Mouse (Mus musculus) embryonic facial prominence, embryonic 12.5 days (tissue): Measurements from ENCODE around the gene Ccdc160. TPM values are rescaled to one million over a fixed set of nuclear protein-coding genes. Genes with fewer than 3 reads are reported as not detected.

Experiments used
- ATAC-seq: fragments of 200-750 bp; cut with Nextera tagmentation; 2 replicates; pipeline ENCODE4 v1.8.0; 2017; ENCODE audit not compliant: insufficient number of reproducible peaks, insufficient read depth, low FRiP score, low TSS enrichment
- H3K27ac ChIP-seq: fragments of 300-500 bp; sonication (generic); 2 replicates; pipeline ENCODE4 v1.5.1; 2016; ENCODE audit warnings: mild to moderate bottlenecking
- H3K27me3 ChIP-seq: fragments of 300-500 bp; sonication (generic); 2 replicates; pipeline ENCODE4 v1.6.1; 2016; ENCODE audit warnings: mild to moderate bottlenecking, moderate library complexity
- H3K36me3 ChIP-seq: fragments of 300-500 bp; sonication (generic); 2 replicates; pipeline ENCODE4 v1.6.1; 2016; ENCODE audit warnings: mild to moderate bottlenecking
- H3K4me1 ChIP-seq: fragments of 300-500 bp; sonication (generic); 2 replicates; pipeline ENCODE4 v1.6.1; 2016
- H3K4me2 ChIP-seq: fragments of 300-500 bp; sonication (generic); replicated peaks from 2 replicates; pipeline ENCODE4 v1.6.1; 2016; ENCODE audit warnings: mild to moderate bottlenecking, moderate library complexity
- H3K4me3 ChIP-seq: fragments of 300-500 bp; sonication (generic); 2 replicates; pipeline ENCODE4 v1.5.1; 2016; ENCODE audit warnings: mild to moderate bottlenecking
- H3K9ac ChIP-seq: fragments of 300-500 bp; sonication (generic); 2 replicates; pipeline ENCODE4 v1.6.1; 2016; ENCODE audit warnings: mild to moderate bottlenecking, moderate library complexity
- H3K9me3 ChIP-seq: fragments of 300-500 bp; sonication (generic); 2 replicates; pipeline ENCODE4 v1.6.1; 2016; ENCODE audit warnings: mild to moderate bottlenecking, moderate library complexity
- WGBS: fragments of 180-500 bp; shearing (Covaris S2); methylation state at CpG from one replicate; pipeline ENCODE4 v1.1.7; 2016; 5-methylcytosine and 5-hydroxymethylcytosine counted together
- polyA plus RNA-seq: library from polyadenylated mRNA; unstranded; fragments of >200 nt; fragmentation: Nextera tagmentation; extraction: Ambion mirVana; gene quantifications from 2 replicates; pipeline ENCODE4 v1.2.1, GENCODE M21; 2016

Ccdc160 gene
- polyA plus RNA-seq, 1 experiment from 2014 or later: 1.7 TPM

- no peak for ATAC-seq
- Histone ChIP-seq H3K27me3 (no peaks in the 10 kb centered on the region), H3K4me3 (no peak overlapping the region), H3K9ac (no peak overlapping the region), H3K9me3 (no peaks in the 10 kb centered on the region), H3K4me1 (no peaks in the 10 kb centered on the region), H3K27ac (no peak overlapping the region), H3K36me3 (no peaks in the 10 kb centered on the region), H3K4me2 (no peak overlapping the region)
- WGBS: 60% methylated on average over 3 of the region's 3 CpGs
Observed at GRCm38 (mm10) chrX:52775973-52776372, 15.0 kb upstream of the Ccdc160 start.

DNA sequence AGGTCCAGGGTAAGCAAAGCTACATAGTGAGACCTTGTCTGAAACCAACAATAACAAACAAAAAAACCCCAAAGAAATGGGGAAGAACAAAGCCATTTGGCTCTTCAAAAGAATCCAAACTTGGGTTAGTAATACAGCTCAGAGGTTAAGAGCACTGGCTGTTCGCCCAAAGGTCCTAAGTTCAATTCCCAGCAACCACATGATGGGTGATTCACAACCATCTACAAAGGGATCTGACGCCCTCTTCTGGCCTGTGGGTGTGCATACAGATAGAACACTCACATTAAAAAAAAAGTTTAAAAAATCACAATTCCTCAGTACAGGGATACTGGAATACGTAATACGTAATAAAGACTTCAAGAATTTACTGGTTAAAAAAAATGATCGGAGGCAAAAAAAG, 13.3 kb upstream of the Ccdc160 start:
- Histone ChIP-seq H3K4me1 (no peaks in the 10 kb centered on the region), H3K27ac (no peak overlapping the region), H3K36me3 (no peaks in the 10 kb centered on the region), H3K9ac (no peak overlapping the region), H3K4me2 (no peak overlapping the region), H3K4me3 (no peak overlapping the region), H3K27me3 (no peaks in the 10 kb centered on the region), H3K9me3 (no peaks in the 10 kb centered on the region)
- ATAC-seq: no peak
- 75% methylated on average over 5 of the region's 5 CpGs for WGBS

GRCm38 (mm10) chrX:52783898-52784297, 7.1 kb upstream of the Ccdc160 start:
- Histone ChIP-seq H3K27me3 (no peaks in the 10 kb centered on the region), H3K36me3 (no peaks in the 10 kb centered on the region), H3K4me1 (no peaks in the 10 kb centered on the region), H3K27ac (no peak overlapping the region), H3K4me3 (no peak overlapping the region), H3K9ac (no peak overlapping the region), H3K4me2 (no peak overlapping the region), H3K9me3 (no peaks in the 10 kb centered on the region)
- 74% methylated on average over 5 of the region's 5 CpGs for WGBS
- ATAC-seq: no peak

DNA sequence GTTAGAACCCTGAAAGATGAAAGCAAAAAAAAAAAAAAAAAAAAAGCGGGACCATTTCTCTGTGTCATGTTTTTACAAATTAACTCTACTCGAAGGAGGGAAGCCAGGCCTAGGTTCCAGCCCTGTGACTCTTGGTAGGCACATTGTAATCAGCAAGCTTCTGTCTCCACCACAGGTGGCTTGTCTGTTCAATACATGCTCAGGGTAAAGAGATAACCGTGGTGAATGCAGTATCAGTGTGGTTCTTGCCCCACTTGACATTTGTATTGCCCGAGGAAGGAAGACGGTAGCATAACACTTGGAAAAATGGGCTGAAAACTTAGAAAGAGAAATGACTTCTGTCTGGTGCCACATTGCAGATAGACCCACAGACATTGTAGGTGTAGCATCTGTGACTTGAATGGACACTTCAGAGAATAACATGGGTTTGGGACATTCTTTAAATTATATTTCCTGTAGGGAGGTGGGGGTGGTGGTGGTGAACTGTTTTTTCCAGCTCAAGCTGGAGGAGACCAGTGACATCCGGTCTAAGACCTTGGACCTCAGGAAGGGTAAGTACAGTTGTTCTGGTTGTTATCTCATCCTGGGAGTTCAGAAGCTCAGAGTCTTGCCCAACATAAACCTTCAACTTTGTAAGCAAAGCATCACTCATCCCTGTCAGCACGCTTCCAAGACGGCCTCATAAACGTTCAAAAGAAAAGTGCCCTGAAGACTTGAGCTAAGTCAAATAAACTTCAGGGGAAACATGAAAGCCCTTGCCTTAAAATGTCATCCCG, 1.1 kb downstream of the Ccdc160 start:
- WGBS: 39% methylated on average over 10 of the region's 10 CpGs
- ATAC-seq: no peak
- no peak overlapping the region for H3K4me3 ChIP-seq
- H3K36me3 ChIP-seq: no peaks in the 10 kb centered on the region
- peaks cover 5% of the 10 kb centered on the region; the same call in 1 of the 2 replicates for H3K4me1 ChIP-seq
- no peak overlapping the region for H3K27ac ChIP-seq
- no peaks in the 10 kb centered on the region for H3K27me3 ChIP-seq
- no peak overlapping the region for H3K9ac ChIP-seq
- no peaks in the 10 kb centered on the region for H3K9me3 ChIP-seq
- no peak overlapping the region for H3K4me2 ChIP-seq

- Histone ChIP-seq H3K27ac (no peak overlapping the region), H3K4me2 (no peak overlapping the region), H3K27me3 (no peaks in the 10 kb centered on the region), H3K9me3 (no peaks in the 10 kb centered on the region), H3K9ac (no peak overlapping the region), H3K4me1 (peaks cover 5% of the 10 kb centered on the region; the same call in 1 of the 2 replicates), H3K4me3 (no peak overlapping the region), H3K36me3 (no peaks in the 10 kb centered on the region)
- ATAC-seq: no peak
- 50% methylated on average over 6 of the region's 6 CpGs for WGBS
Observed at GRCm38 (mm10) chrX:52792861-52793260, 1.9 kb downstream of the Ccdc160 start.

GRCm38 (mm10) chrX:52795816-52796215, 4.8 kb downstream of the Ccdc160 start:
- Histone ChIP-seq H3K4me2 (no peak overlapping the region), H3K27me3 (no peaks in the 10 kb centered on the region), H3K27ac (no peak overlapping the region), H3K9me3 (no peaks in the 10 kb centered on the region), H3K36me3 (no peaks in the 10 kb centered on the region), H3K9ac (no peak overlapping the region), H3K4me1 (peaks cover 5% of the 10 kb centered on the region; the same call in 1 of the 2 replicates), H3K4me3 (no peak overlapping the region)
- no peak for ATAC-seq
- WGBS: 18% methylated on average over 8 of the region's 8 CpGs

- Histone ChIP-seq H3K27ac (no peak overlapping the region), H3K9me3 (no peaks in the 10 kb centered on the region), H3K36me3 (no peaks in the 10 kb centered on the region), H3K9ac (no peak overlapping the region), H3K27me3 (no peaks in the 10 kb centered on the region), H3K4me3 (no peak overlapping the region), H3K4me2 (no peak overlapping the region), H3K4me1 (peaks cover 5% of the 10 kb centered on the region; the same call in 1 of the 2 replicates)
- no peak for ATAC-seq
- WGBS: 51% methylated on average over 9 of the region's 9 CpGs
Observed at GRCm38 (mm10) chrX:52797031-52797625, 6.1 kb downstream of the Ccdc160 start.

- Histone ChIP-seq H3K4me2 (no peak overlapping the region), H3K27ac (no peak overlapping the region), H3K4me3 (no peak overlapping the region), H3K36me3 (no peaks in the 10 kb centered on the region), H3K9ac (no peak overlapping the region), H3K27me3 (no peaks in the 10 kb centered on the region), H3K4me1 (peaks cover 5% of the 10 kb centered on the region; the same call in 1 of the 2 replicates), H3K9me3 (no peaks in the 10 kb centered on the region)
- 71% methylated on average over 14 of the region's 14 CpGs for WGBS
- ATAC-seq: no peak
Observed at GRCm38 (mm10) chrX:52798255-52798654, 7.3 kb downstream of the Ccdc160 start.

DNA sequence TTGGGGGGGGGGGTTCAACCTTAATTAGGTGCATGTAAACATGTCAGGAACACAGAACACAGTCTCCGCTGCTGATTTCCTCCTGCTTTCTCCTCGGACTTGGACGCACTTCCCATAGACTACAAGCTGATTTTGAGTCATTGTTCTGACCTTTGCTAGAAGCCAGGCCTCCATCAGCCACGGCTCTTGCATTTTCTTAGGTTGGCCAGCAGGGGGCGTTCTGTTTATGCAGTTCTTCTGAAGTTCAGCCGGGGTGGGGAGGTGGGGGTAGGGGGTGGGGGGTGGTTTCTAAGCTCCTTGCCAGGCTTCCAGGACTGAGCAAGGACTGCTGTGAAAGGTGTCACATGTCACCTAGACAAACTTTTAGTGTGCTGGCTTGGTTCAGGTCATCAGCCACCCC, 8.6 kb downstream of the Ccdc160 start:
- H3K4me2 ChIP-seq: no peak overlapping the region
- H3K4me1 ChIP-seq: peaks cover 5% of the 10 kb centered on the region; the same call in 1 of the 2 replicates
- no peak overlapping the region for H3K4me3 ChIP-seq
- H3K27me3 ChIP-seq: no peaks in the 10 kb centered on the region
- 47% methylated on average over 6 of the region's 6 CpGs for WGBS
- no peaks in the 10 kb centered on the region for H3K36me3 ChIP-seq
- H3K27ac ChIP-seq: no peak overlapping the region
- H3K9me3 ChIP-seq: no peaks in the 10 kb centered on the region
- no peak overlapping the region for H3K9ac ChIP-seq
- no peak for ATAC-seq

- no peaks in the 10 kb centered on the region for H3K4me1 ChIP-seq
- WGBS: 56% methylated on average over 3 of the region's 3 CpGs
- H3K36me3 ChIP-seq: no peaks in the 10 kb centered on the region
- H3K9ac ChIP-seq: no peak overlapping the region
- no peaks in the 10 kb centered on the region for H3K27me3 ChIP-seq
- no peak overlapping the region for H3K4me3 ChIP-seq
- no peaks in the 10 kb centered on the region for H3K9me3 ChIP-seq
- no peak for ATAC-seq
- no peak overlapping the region for H3K4me2 ChIP-seq
- H3K27ac ChIP-seq: no peak overlapping the region
Observed at GRCm38 (mm10) chrX:52819338-52819737, 28.3 kb downstream of the Ccdc160 start.
